Mouse (Mus musculus) CH12.LX (cell line): ENCODE measurements at regions not wholly inside any gene's neighbourhood (a gene's known extent, or its start where the extent isn't known, plus 50 kb on each side); places are given as distances from the start of the nearest gene placed in this dataset.

Experiments
- DNase-seq: peaks from one replicate; pipeline ENCODE4 v3.0.0-alpha.2; 2013; ENCODE audit errors: extremely low read depth
- H3K27ac ChIP-seq: 2 replicates; pipeline ENCODE4 v1.5.1; 2012; ENCODE audit warnings: low read depth, mild to moderate bottlenecking, control low read depth, moderate library complexity; ENCODE audit not compliant: insufficient read depth
- H3K27me3 ChIP-seq: replicated peaks from 2 replicates; pipeline ENCODE3; 2012; ENCODE audit warnings: inconsistent platforms
- H3K36me3 ChIP-seq, 2 experiments: replicated peaks in 1 of 2; 2 replicates each; pipeline versions ENCODE3 to v1.6.1; 2012; ENCODE audit warnings: inconsistent platforms in 1 of 2, low read length in 1 of 2, mild to moderate bottlenecking in 1 of 2, mixed read lengths in 1 of 2, moderate library complexity in 1 of 2; ENCODE audit not compliant: control insufficient read depth in 1 of 2, insufficient read depth in 1 of 2
- H3K4me1 ChIP-seq, 2 experiments: 2 replicates each; pipeline ENCODE4 v1.6.1; 2012; ENCODE audit warnings: inconsistent platforms in 1 of 2, moderate library complexity in 1 of 2; ENCODE audit not compliant: insufficient read depth in 2 of 2, control insufficient read depth in 1 of 2
- H3K4me2 ChIP-seq: 2 replicates; pipeline ENCODE4 v1.6.1; 2012; ENCODE audit warnings: low read depth, mild to moderate bottlenecking, control low read depth; ENCODE audit not compliant: poor library complexity, insufficient read depth, severe bottlenecking
- H3K4me3 ChIP-seq, 3 experiments: fragments of 150-350 bp in 1 of 3; sonication (generic) in 1 of 3; replicated peaks in 1 of 3; 2 replicates each; pipeline versions ENCODE3 to v1.5.1; 2011 to 2012; ENCODE audit warnings: low read depth in 2 of 3, low read length in 2 of 3, mild to moderate bottlenecking in 2 of 3, moderate library complexity in 2 of 3, control low read depth in 1 of 3, improper control_type of control experiment in 1 of 3, inconsistent platforms in 1 of 3, mixed read lengths in 1 of 3; ENCODE audit not compliant: poor library complexity in 1 of 3
- H3K79me2 ChIP-seq: replicated peaks from 2 replicates; pipeline ENCODE4 v1.6.1; 2012; ENCODE audit warnings: mild to moderate bottlenecking, moderate library complexity; ENCODE audit not compliant: control insufficient read depth, poor library complexity, insufficient read depth, severe bottlenecking; ENCODE audit errors: extremely low read depth
- H3K9ac ChIP-seq: 2 replicates; pipeline ENCODE4 v1.6.1; 2012; ENCODE audit warnings: low read depth, mild to moderate bottlenecking, control low read depth, moderate library complexity; ENCODE audit not compliant: insufficient read depth
- H3K9me3 ChIP-seq: replicated peaks from 2 replicates; pipeline ENCODE3; 2012; ENCODE audit warnings: low read length, inconsistent platforms, mixed read lengths
- CHD1 ChIP-seq: IDR thresholded peaks from 2 replicates; pipeline ENCODE4 v1.6.1; 2012; ENCODE audit warnings: low read depth, low read length, improper control_type of control experiment, inconsistent platforms
- CTCF ChIP-seq, 2 experiments: IDR thresholded peaks in 1 of 2; conservative IDR thresholded peaks in 1 of 2; 2 replicates each; pipeline ENCODE4 v1.5.1; 2011 to 2012; ENCODE audit warnings: low read depth in 2 of 2, low read length in 2 of 2, improper control_type of control experiment in 1 of 2, inconsistent platforms in 1 of 2, mild to moderate bottlenecking in 1 of 2, moderate library complexity in 1 of 2
- E2F4 ChIP-seq: IDR thresholded peaks from 2 replicates; pipeline ENCODE4 v1.6.1; 2011; ENCODE audit warnings: low read depth, low read length, improper control_type of control experiment; ENCODE audit not compliant: insufficient replicate concordance
- EP300 ChIP-seq: IDR thresholded peaks from 2 replicates; pipeline ENCODE4 v1.6.1; 2011; ENCODE audit warnings: low read length, improper control_type of control experiment
- ETS1 ChIP-seq: conservative IDR thresholded peaks from 2 replicates; pipeline ENCODE4 v1.6.1; 2012; ENCODE audit warnings: low read depth, mild to moderate bottlenecking, inconsistent platforms, low read length, improper control_type of control experiment, moderate library complexity
- IRF4 ChIP-seq: IDR thresholded peaks from 2 replicates; pipeline ENCODE4 v1.6.1; 2014; ENCODE audit warnings: low read depth, mild to moderate bottlenecking, inconsistent platforms, low read length, improper control_type of control experiment
- KAT2A ChIP-seq: IDR thresholded peaks from 2 replicates; pipeline ENCODE4 v1.6.1; 2012; ENCODE audit warnings: low read length, improper control_type of control experiment, inconsistent platforms; ENCODE audit not compliant: insufficient replicate concordance
- MAFK ChIP-seq: IDR thresholded peaks from 2 replicates; pipeline ENCODE4 v1.6.1; 2011; ENCODE audit warnings: low read length, improper control_type of control experiment; ENCODE audit not compliant: insufficient replicate concordance
- MAX ChIP-seq: IDR thresholded peaks from 2 replicates; pipeline ENCODE4 v1.6.1; 2011; ENCODE audit warnings: low read length, improper control_type of control experiment
- MEF2A ChIP-seq: IDR thresholded peaks from 2 replicates; pipeline ENCODE4 v1.6.1; 2014; ENCODE audit warnings: low read depth, mild to moderate bottlenecking, inconsistent platforms, low read length, improper control_type of control experiment, borderline replicate concordance
- MXI1 ChIP-seq: IDR thresholded peaks from 2 replicates; pipeline ENCODE4 v1.6.1; 2011; ENCODE audit warnings: mild to moderate bottlenecking, low read depth, low read length, improper control_type of control experiment
- MYC ChIP-seq: IDR thresholded peaks from 2 replicates; pipeline ENCODE4 v1.6.1; 2011; ENCODE audit warnings: low read depth, mild to moderate bottlenecking, improper control_type of control experiment, low read length
- NELFE ChIP-seq: IDR thresholded peaks from 2 replicates; pipeline ENCODE4 v1.6.1; 2011; ENCODE audit warnings: low read depth, low read length, improper control_type of control experiment
- PAX5 ChIP-seq: IDR thresholded peaks from 2 replicates; pipeline ENCODE4 v1.6.1; 2012; ENCODE audit warnings: low read length, inconsistent platforms, mixed read lengths
- POLR2A ChIP-seq: IDR thresholded peaks from 2 replicates; pipeline ENCODE4 v1.6.1; 2011; ENCODE audit warnings: low read depth, mild to moderate bottlenecking, improper control_type of control experiment, low read length
- POLR2AphosphoS2 ChIP-seq: IDR thresholded peaks from 2 replicates; pipeline ENCODE4 v1.6.1; 2011; ENCODE audit warnings: low read depth, low read length, improper control_type of control experiment
- RAD21 ChIP-seq: IDR thresholded peaks from 2 replicates; pipeline ENCODE4 v1.6.1; 2011; ENCODE audit warnings: low read depth, mild to moderate bottlenecking, low read length, improper control_type of control experiment, moderate library complexity
- RCOR1 ChIP-seq: conservative IDR thresholded peaks from 2 replicates; pipeline ENCODE4 v1.6.1; 2012; ENCODE audit warnings: low read depth, mild to moderate bottlenecking, inconsistent platforms, low read length, improper control_type of control experiment
- SIN3A ChIP-seq: IDR thresholded peaks from 2 replicates; pipeline ENCODE4 v1.6.1; 2012; ENCODE audit warnings: low read length, improper control_type of control experiment, inconsistent platforms
- TCF12 ChIP-seq: IDR thresholded peaks from 2 replicates; pipeline ENCODE4 v1.6.1; 2014; ENCODE audit warnings: low read depth, mild to moderate bottlenecking, inconsistent platforms, low read length, improper control_type of control experiment
- UBTF ChIP-seq: IDR thresholded peaks from 2 replicates; pipeline ENCODE4 v1.6.1; 2012; ENCODE audit warnings: low read depth, mild to moderate bottlenecking, inconsistent platforms, low read length, improper control_type of control experiment, moderate library complexity
- USF1 ChIP-seq: IDR thresholded peaks from 2 replicates; pipeline ENCODE4 v1.6.1; 2014; ENCODE audit warnings: low read depth, mild to moderate bottlenecking, inconsistent platforms, low read length, improper control_type of control experiment
- ZC3H11A ChIP-seq: IDR thresholded peaks from 2 replicates; pipeline ENCODE4 v1.6.1; 2012; ENCODE audit warnings: low read depth, mild to moderate bottlenecking, inconsistent platforms, low read length, improper control_type of control experiment
- ZKSCAN1 ChIP-seq: IDR thresholded peaks from 2 replicates; pipeline ENCODE4 v1.6.1; 2012; ENCODE audit warnings: low read depth, inconsistent platforms, low read length, improper control_type of control experiment, borderline replicate concordance
- ZMIZ1 ChIP-seq: IDR thresholded peaks from 2 replicates; pipeline ENCODE4 v1.6.1; 2012; ENCODE audit warnings: low read depth, mild to moderate bottlenecking, inconsistent platforms, low read length, improper control_type of control experiment
- dilution Hi-C: fragments of 300-500 bp; cut with MboI; formaldehyde crosslinking; loops from 2 replicates; pipeline ENCODE4 v1.14.3; 2020; ENCODE audit warnings: low sequenced_read_pairs; ENCODE audit not compliant: extremely low pct_unique_long_range_greater_than_20kb, extremely low pct_ligation_motif_present
- in situ Hi-C: fragments of 300-500 bp; cut with MboI; formaldehyde crosslinking; loops from 3 replicates; pipeline ENCODE4 v1.14.3; 2019; ENCODE audit warnings: low sequenced_read_pairs, low pct_ligation_motif_present, low pct_unique_long_range_greater_than_20kb, mixed read lengths

- dilution Hi-C loops, result no loop called here
- peaks cover 25% of the 10 kb centered on the region for H3K9me3 ChIP-seq
- no peak for DNase-seq
These were observed 289.8 kb upstream of the Btbd3 start for GRCm38 (mm10) chr2:137966460-137967076.

GRCm38 (mm10) chr2:137954830-137955229, 301.5 kb upstream of the Btbd3 start:
- Histone ChIP-seq H3K4me1 (no peaks in the 10 kb centered on the region), H3K9ac (no peak overlapping the region), H3K79me2 (no peaks in the 10 kb centered on the region), H3K27me3 (no peaks in the 10 kb centered on the region), H3K4me2 (no peak overlapping the region), H3K9me3 (peaks cover 31% of the 10 kb centered on the region), H3K27ac (no peak overlapping the region), H3K4me3 (no peak overlapping the region), H3K36me3 (no peaks in the 10 kb centered on the region)
- TF ChIP-seq MXI1 (no peak), MEF2A (no peak), ZMIZ1 (no peak), E2F4 (no peak), ZC3H11A (no peak), CTCF (conservative IDR thresholded peaks at IDR 0.05 in 1 of 2, IDR thresholded peaks at IDR 0.05 in 1 of 2; ENCODE audit: low read depth in 2 of 2, low read length in 2 of 2) (no peak), EP300 (no peak), MAFK (no peak), MAX (no peak), POLR2AphosphoS2 (no peak), CHD1 (no peak), SIN3A (no peak), IRF4 (no peak), RAD21 (no peak), USF1 (no peak), POLR2A (no peak), MYC (no peak), UBTF (no peak), PAX5 (no peak)
- no peak for DNase-seq
- in situ Hi-C loops (no loop called here), dilution Hi-C loops (no loop called here)

More at GRCm38 (mm10) chr2:137966460-137967076, 289.8 kb upstream of the Btbd3 start:
- no peaks in the 10 kb centered on the region for H3K36me3 ChIP-seq
- H3K27ac ChIP-seq, result no peak overlapping the region
- no peak overlapping the region for H3K4me3 ChIP-seq
- in situ Hi-C loops, result no loop called here
- H3K79me2 ChIP-seq, result no peaks in the 10 kb centered on the region
- H3K4me2 ChIP-seq, result no peak overlapping the region
- no peaks in the 10 kb centered on the region for H3K4me1 ChIP-seq
- no peak overlapping the region for H3K9ac ChIP-seq
- no peaks in the 10 kb centered on the region for H3K27me3 ChIP-seq
- no peak for TF ChIP-seq KAT2A
- no peak for TF ChIP-seq RCOR1
- TF ChIP-seq ZKSCAN1, result no peak
- no peak for TF ChIP-seq ETS1
- TF ChIP-seq TCF12, result no peak
- TF ChIP-seq MAFK, result no peak
- TF ChIP-seq MAX, result no peak
- TF ChIP-seq NELFE, result no peak
- TF ChIP-seq CTCF (conservative IDR thresholded peaks at IDR 0.05 in 1 of 2, IDR thresholded peaks at IDR 0.05 in 1 of 2; ENCODE audit: low read depth in 2 of 2, low read length in 2 of 2), result no peak
- no peak for TF ChIP-seq CHD1
